Mouse (Mus musculus) liver, embryonic 14.5 days (tissue): ENCODE results near the gene Ddx10.

Source experiments
- CTCF ChIP-seq: IDR thresholded peaks from 2 replicates; pipeline ENCODE4 v1.5.1; 2016; ENCODE audit warnings: antibody characterized with exemption, low read depth, control low read depth
- EP300 ChIP-seq: IDR thresholded peaks from 2 replicates; pipeline ENCODE4 v1.6.1; 2016; ENCODE audit warnings: antibody characterized with exemption, low read depth

DNA sequence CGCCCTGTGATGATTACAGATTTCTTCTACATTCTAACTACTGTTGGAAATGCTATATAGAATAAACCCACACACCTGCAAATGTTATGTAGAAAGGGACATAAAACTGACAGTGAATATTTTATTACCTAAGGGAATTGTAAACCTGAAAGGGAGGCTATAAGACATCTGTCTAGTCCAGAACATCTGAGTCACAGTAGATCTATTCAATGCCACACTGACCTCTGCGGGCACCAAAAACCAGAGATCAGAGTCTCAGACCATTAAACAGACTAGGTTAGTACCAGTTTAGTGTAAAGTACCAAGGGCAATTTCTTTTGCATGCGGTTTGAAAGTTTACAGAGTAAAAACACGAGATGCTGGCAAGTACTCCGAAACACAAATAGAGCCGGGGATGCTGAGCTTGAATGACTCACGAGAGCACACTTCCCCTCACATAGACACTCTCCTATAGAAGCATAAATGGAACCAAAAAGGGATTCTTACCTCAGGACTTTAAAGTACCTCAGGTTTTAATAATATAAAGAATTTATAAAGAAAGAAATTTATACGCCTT is 107.2 kb downstream of the Ddx10 start:
- no peak for TF ChIP-seq CTCF
- no peak for TF ChIP-seq EP300
